ENCODE assay signal across 7 mouse cellular contexts in genomic region chr12:105455063-105455559, GRCm38 (mm10). TPM values are rescaled to one million over a fixed set of nuclear protein-coding genes. Genes with fewer than 3 reads are reported as not detected.
DNase-seq lines count a peak whose midpoint lies in the region; ATAC-seq and TF ChIP-seq lines count a peak whose summit lies in the region.

No protein-coding gene starts in this region.

- peaks cover 46% of the 10 kb centered on the region for H3K4me1 ChIP-seq in hindbrain, embryonic 10.5 days (replicated peaks)
- peaks cover 26% of the 10 kb centered on the region for H3K4me1 ChIP-seq in limb, embryonic 14.5 days (ENCODE audit: control insufficient read depth, insufficient read depth, low read length)

- H3K36me3 ChIP-seq in hindbrain, embryonic 10.5 days, result 0 out of 2 replicates have a peak, but pooled peaks cover 6% of the 10 kb centered on the region
- no peaks in the 10 kb centered on the region for H3K36me3 ChIP-seq in limb, embryonic 14.5 days (ENCODE audit: control insufficient read depth, insufficient read depth, low read length)

- H3K9ac ChIP-seq in limb, embryonic 14.5 days (ENCODE audit: low read depth, low read length, severe bottlenecking), result peak overlapping the region; percentile 77

- H3K9me3 ChIP-seq in hindbrain, embryonic 10.5 days, result no peaks in the 10 kb centered on the region
- H3K9me3 ChIP-seq in limb, embryonic 14.5 days (ENCODE audit: control insufficient read depth, low read length), result no peaks in the 10 kb centered on the region

- intact Hi-C loops in heart, postnatal 25 days (cut with DNase I), result no loop called here

- no peaks in the 10 kb centered on the region for H3K27me3 ChIP-seq in hindbrain, embryonic 10.5 days (ENCODE audit: insufficient read depth, poor library complexity, severe bottlenecking)
- H3K27me3 ChIP-seq in limb, embryonic 14.5 days (ENCODE audit: control insufficient read depth, insufficient read depth, low read length), result no peaks in the 10 kb centered on the region

- ATAC-seq in limb, embryonic 14.5 days (ENCODE audit: low FRiP score, low read depth), result peak; percentile 54

- H3K4me3 ChIP-seq in hindbrain, embryonic 10.5 days, result peak overlapping the region; percentile 81
- H3K4me3 ChIP-seq in limb, embryonic 14.5 days (replicated peaks; ENCODE audit: low read length), result peak overlapping the region; percentile 65

- H3K4me2 ChIP-seq in limb, embryonic 14.5 days (replicated peaks; ENCODE audit: low read depth, low read length, severe bottlenecking), result peak overlapping the region; percentile 67

- no peak for TF ChIP-seq POLR2A in limb, embryonic 14.5 days (IDR thresholded peaks at IDR 0.05; ENCODE audit: borderline replicate concordance, extremely low read depth, insufficient read depth, insufficient read length)

- H3K27ac ChIP-seq in hindbrain, embryonic 10.5 days, result peak overlapping the region; percentile 91
- H3K27ac ChIP-seq in limb, embryonic 14.5 days (replicated peaks; ENCODE audit: low read depth, low read length), result no peak overlapping the region

- 10% methylated on average over 4 of the region's 4 CpGs for WGBS in hindbrain, embryonic 10.5 days
- WGBS in limb, embryonic 14.5 days, result 1% methylated on average over 4 of the region's 4 CpGs

- peak; percentile 45 to 75 for DNase-seq in right cerebral cortex, postnatal 10 days (ENCODE audit: low spot score in 2 of 2)
- DNase-seq in right cerebral cortex, postnatal 14 days, result no peak
- DNase-seq in hindbrain, embryonic 10.5 days (ENCODE audit: low spot score), result peak; percentile 44
- peak; percentile 48 for DNase-seq in limb, embryonic 14.5 days (ENCODE audit: low spot score)
- no peak for DNase-seq in cerebellum, adult 9-10 months
- no peak for DNase-seq in thymus, adult 18-20 months
- DNase-seq in heart, postnatal 25 days (ENCODE audit: low spot score), result no peak

RNA-seq across cellular contexts. Expression of gene D430019H16Rik, which starts 1.5 kb away (rescaled TPM):
- 2.6 and 3.8 TPM in 2 replicates for polyA plus RNA-seq in hindbrain, embryonic 10.5 days (2016; fragmentation: Nextera tagmentation; extraction: Ambion mirVana)
- 19.3 and 21.4 TPM in 2 replicates for polyA plus RNA-seq in limb, embryonic 14.5 days (2012; rRNA removed)
- 4.2 and 5.1 TPM in 2 replicates for polyA plus RNA-seq in limb, embryonic 14.5 days (2014; fragmentation: Nextera tagmentation; extraction: Ambion mirVana)
- total RNA-seq in heart, postnatal 25 days (2021), result under 1 TPM; 0.22 to 0.34 TPM

Comparison
In these comparisons a context has a peak if more than half of its experiments do, and no peak if none do; other contexts are left out.
1. DNase-seq: peak in right cerebral cortex, postnatal 10 days (2 of 2), hindbrain, embryonic 10.5 days (single experiment) and limb, embryonic 14.5 days (single experiment); none in right cerebral cortex, postnatal 14 days (single experiment), cerebellum, adult 9-10 months (single experiment), thymus, adult 18-20 months (0 of 2) and heart, postnatal 25 days (single experiment).